Mouse (Mus musculus) forebrain, embryonic 11.5 days (tissue): ENCODE data around the gene Zc2hc1b. TPM values are rescaled to one million over a fixed set of nuclear protein-coding genes. Genes with fewer than 3 reads are reported as not detected.

Experiments
- ATAC-seq: fragments of 200-750 bp; cut with Nextera tagmentation; replicated peaks from 2 replicates; pipeline ENCODE4 v1.8.0; 2017; ENCODE audit warnings: moderate TSS enrichment; ENCODE audit not compliant: low FRiP score
- DNase-seq: peaks from one replicate; pipeline ENCODE4 v3.0.0-alpha.2; 2017; ENCODE audit warnings: low spot score
- H3K27ac ChIP-seq: fragments of 300-500 bp; sonication (generic); 2 replicates; pipeline ENCODE4 v1.5.1; 2014; ENCODE audit warnings: low read depth, low read length
- H3K27me3 ChIP-seq: fragments of 300-500 bp; sonication (generic); 2 replicates; pipeline ENCODE4 v1.6.1; 2014; ENCODE audit warnings: mild to moderate bottlenecking, low read length, mixed read lengths; ENCODE audit not compliant: control insufficient read depth, insufficient read depth
- H3K36me3 ChIP-seq: fragments of 300-500 bp; sonication (generic); 2 replicates; pipeline ENCODE4 v1.6.1; 2014; ENCODE audit warnings: mild to moderate bottlenecking, low read length, moderate library complexity, mixed read lengths; ENCODE audit not compliant: control insufficient read depth, insufficient read depth
- H3K4me1 ChIP-seq: fragments of 300-500 bp; sonication (generic); replicated peaks from 2 replicates; pipeline ENCODE4 v1.6.1; 2014; ENCODE audit warnings: low read length, mixed read lengths; ENCODE audit not compliant: control insufficient read depth, insufficient read depth
- H3K4me2 ChIP-seq: fragments of 300-500 bp; sonication (generic); 2 replicates; pipeline ENCODE4 v1.6.1; 2014; ENCODE audit warnings: low read depth, mild to moderate bottlenecking, low read length, moderate library complexity, mixed read lengths; ENCODE audit not compliant: severe bottlenecking
- H3K4me3 ChIP-seq: fragments of 300-500 bp; sonication (generic); 2 replicates; pipeline ENCODE4 v1.5.1; 2014; ENCODE audit warnings: low read depth, low read length
- H3K9ac ChIP-seq: fragments of 300-500 bp; sonication (generic); 2 replicates; pipeline ENCODE4 v1.6.1; 2014; ENCODE audit warnings: low read length
- H3K9me3 ChIP-seq: fragments of 300-500 bp; sonication (generic); 2 replicates; pipeline ENCODE4 v1.6.1; 2016; ENCODE audit warnings: low read length, mixed read lengths; ENCODE audit not compliant: control insufficient read depth
- WGBS: fragments of 180-500 bp; shearing (Covaris S2); extraction: QIAGEN DNeasy Blood & Tissue Kit; methylation state at CpG from one replicate; pipeline ENCODE4 v1.1.7; 2014; 5-methylcytosine and 5-hydroxymethylcytosine counted together
- polyA plus RNA-seq: library from polyadenylated mRNA; unstranded; fragments of >200 nt; fragmentation: Nextera tagmentation; extraction: Ambion mirVana; gene quantifications from 2 replicates; pipeline ENCODE4 v1.2.1, GENCODE M21; 2014

The Zc2hc1b gene
- polyA plus RNA-seq, 1 experiment from 2014 or later = not detected

- no peaks in the 10 kb centered on the region for H3K9me3 ChIP-seq
- no peaks in the 10 kb centered on the region for H3K27me3 ChIP-seq
- H3K27ac ChIP-seq = peak overlapping the region; percentile 79
- no peak overlapping the region for H3K4me3 ChIP-seq
- DNase-seq (peak; percentile 87), ATAC-seq (peak; percentile 94)
- H3K36me3 ChIP-seq = no peaks in the 10 kb centered on the region; the same call in 1 of the 2 replicates
- H3K4me2 ChIP-seq = 0 out of 2 replicates have a peak overlapping the region, but pooled peaks have one; percentile 21
- 23% methylated on average over 9 of the region's 9 CpGs for WGBS
- H3K9ac ChIP-seq = no peak overlapping the region
- H3K4me1 ChIP-seq = peaks cover 49% of the 10 kb centered on the region
Observed at GRCm38 (mm10) chr10:13116706-13117665, 60.8 kb downstream of the Zc2hc1b start.

- H3K4me2 ChIP-seq = peak overlapping the region; percentile 34; the same call in 1 of the 2 replicates
- H3K4me1 ChIP-seq = peaks cover 52% of the 10 kb centered on the region
- ATAC-seq (peak; percentile 73), DNase-seq (no peak)
- no peak overlapping the region for H3K4me3 ChIP-seq
- WGBS = 14% methylated on average over 4 of the region's 4 CpGs
- peak overlapping the region; percentile 73 for H3K27ac ChIP-seq
- H3K27me3 ChIP-seq = no peaks in the 10 kb centered on the region
- H3K36me3 ChIP-seq = no peaks in the 10 kb centered on the region
- H3K9ac ChIP-seq = peak overlapping the region; percentile 20; the same call in 1 of the 2 replicates
- no peaks in the 10 kb centered on the region for H3K9me3 ChIP-seq
Observed at GRCm38 (mm10) chr10:13115030-13115429, 62.8 kb downstream of the Zc2hc1b start.

GRCm38 (mm10) chr10:13113641-13114040, 64.2 kb downstream of the Zc2hc1b start:
- Histone ChIP-seq H3K4me1 (peaks cover 53% of the 10 kb centered on the region), H3K9ac (no peak overlapping the region), H3K27me3 (no peaks in the 10 kb centered on the region), H3K27ac (no peak overlapping the region), H3K4me2 (no peak overlapping the region), H3K9me3 (no peaks in the 10 kb centered on the region), H3K36me3 (no peaks in the 10 kb centered on the region), H3K4me3 (no peak overlapping the region)
- 78% methylated on average over 4 of the region's 4 CpGs for WGBS
- no peak for DNase-seq
- no peak for ATAC-seq

GRCm38 (mm10) chr10:13112849-13113248, 65.0 kb downstream of the Zc2hc1b start:
- DNase-seq = no peak
- H3K4me3 ChIP-seq = no peak overlapping the region
- no peak overlapping the region for H3K9ac ChIP-seq
- H3K36me3 ChIP-seq = no peaks in the 10 kb centered on the region
- H3K4me2 ChIP-seq = no peak overlapping the region
- peaks cover 46% of the 10 kb centered on the region for H3K4me1 ChIP-seq
- no peaks in the 10 kb centered on the region for H3K9me3 ChIP-seq
- H3K27ac ChIP-seq = no peak overlapping the region
- no peaks in the 10 kb centered on the region for H3K27me3 ChIP-seq
- 71% methylated on average over 3 of the region's 3 CpGs for WGBS
- ATAC-seq = no peak

- DNase-seq (peak; percentile 47), ATAC-seq (no peak)
- Histone ChIP-seq H3K4me2 (no peak overlapping the region), H3K27me3 (no peaks in the 10 kb centered on the region), H3K9me3 (no peaks in the 10 kb centered on the region), H3K36me3 (no peaks in the 10 kb centered on the region), H3K27ac (peak overlapping the region; percentile 89; the same call in 1 of the 2 replicates), H3K4me1 (peaks cover 30% of the 10 kb centered on the region), H3K9ac (no peak overlapping the region), H3K4me3 (no peak overlapping the region)
- WGBS = 75% methylated on average over 1 of the region's 1 CpGs
Observed at GRCm38 (mm10) chr10:13109781-13110180, 68.0 kb downstream of the Zc2hc1b start.

- Histone ChIP-seq H3K27me3 (no peaks in the 10 kb centered on the region), H3K4me1 (peaks cover 23% of the 10 kb centered on the region; the same call in 1 of the 2 replicates), H3K27ac (peak overlapping the region; percentile 89), H3K4me3 (no peak overlapping the region), H3K36me3 (no peaks in the 10 kb centered on the region), H3K9me3 (no peaks in the 10 kb centered on the region), H3K4me2 (peak overlapping the region; percentile 3; the same call in 1 of the 2 replicates), H3K9ac (peak overlapping the region; percentile 25)
- ATAC-seq (peak; percentile 5; the same call in 1 of the 2 replicates), DNase-seq (peak; percentile 51)
- 10% methylated on average over 4 of the region's 4 CpGs for WGBS
Observed at GRCm38 (mm10) chr10:13108847-13109246, 69.0 kb downstream of the Zc2hc1b start.

- H3K4me1 ChIP-seq = peaks cover 20% of the 10 kb centered on the region; the same call in 1 of the 2 replicates
- WGBS = 4% methylated on average over 7 of the region's 7 CpGs
Observed at GRCm38 (mm10) chr10:13108021-13108548, 69.7 kb downstream of the Zc2hc1b start.

GRCm38 (mm10) chr10:13106909-13107624, 70.8 kb downstream of the Zc2hc1b start:
- H3K9ac ChIP-seq = no peak overlapping the region
- no peaks in the 10 kb centered on the region for H3K36me3 ChIP-seq
- 49% methylated on average over 9 of the region's 9 CpGs for WGBS
- peaks cover 20% of the 10 kb centered on the region; the same call in 1 of the 2 replicates for H3K4me1 ChIP-seq
- no peak overlapping the region for H3K4me2 ChIP-seq
- H3K9me3 ChIP-seq = no peaks in the 10 kb centered on the region
- H3K27ac ChIP-seq = peak overlapping the region; percentile 89
- no peak overlapping the region for H3K4me3 ChIP-seq
- ATAC-seq (no peak), DNase-seq (peak; percentile 37)
- no peaks in the 10 kb centered on the region for H3K27me3 ChIP-seq

More at GRCm38 (mm10) chr10:13108021-13108548, 69.7 kb downstream of the Zc2hc1b start:
- DNase-seq (peak; percentile 82), ATAC-seq (peak; percentile 93)
- peak overlapping the region; percentile 89 for H3K27ac ChIP-seq
- H3K27me3 ChIP-seq = no peaks in the 10 kb centered on the region
- H3K36me3 ChIP-seq = no peaks in the 10 kb centered on the region
- no peak overlapping the region for H3K9ac ChIP-seq
- H3K9me3 ChIP-seq = no peaks in the 10 kb centered on the region
- no peak overlapping the region for H3K4me3 ChIP-seq
- no peak overlapping the region; the same call in 1 of the 2 replicates for H3K4me2 ChIP-seq
